Mouse (Mus musculus) gonadal fat pad, adult 2 months (tissue): ENCODE results near the gene Os9. TPM values are rescaled to one million over a fixed set of nuclear protein-coding genes. Genes with fewer than 3 reads are reported as not detected.

Experiments used
- DNase-seq: peaks from one replicate; pipeline ENCODE4 v3.0.0-alpha.2; 2012; ENCODE audit warnings: low read depth
- polyA plus RNA-seq: library from polyadenylated mRNA; depleted of rRNA; stranded (reverse); fragments of >200 nt; gene quantifications from 2 replicates; pipeline ENCODE4 v1.2.3, GENCODE M21; 2012

Os9 gene
- polyA plus RNA-seq, 1 experiment: 109 TPM

- DNase-seq: no peak
Observed at GRCm38 (mm10) chr10:127118470-127118869, 2.5 kb downstream of the Os9 start.

- DNase-seq: no peak
Observed at GRCm38 (mm10) chr10:127115068-127115467, 5.9 kb downstream of the Os9 start.

- no peak for DNase-seq
Observed at GRCm38 (mm10) chr10:127114408-127114807, 6.5 kb downstream of the Os9 start.

- DNase-seq: no peak
Observed at GRCm38 (mm10) chr10:127111001-127111887, 9.7 kb downstream of the Os9 start.

GRCm38 (mm10) chr10:127108262-127108583 is 12.7 kb downstream of the Os9 start:
- DNase-seq: no peak

GRCm38 (mm10) chr10:127107563-127108261 is 13.2 kb downstream of the Os9 start:
- DNase-seq: no peak

- no peak for DNase-seq
Observed at GRCm38 (mm10) chr10:127103631-127104030, 17.3 kb downstream of the Os9 start.

- DNase-seq: no peak
Observed at GRCm38 (mm10) chr10:127101151-127101550, 19.8 kb downstream of the Os9 start.

GRCm38 (mm10) chr10:127100414-127100813 is 20.5 kb downstream of the Os9 start:
- DNase-seq: no peak

- no peak for DNase-seq
Observed at GRCm38 (mm10) chr10:127099868-127100267, 21.1 kb downstream of the Os9 start.

GRCm38 (mm10) chr10:127099191-127099590 is 21.7 kb downstream of the Os9 start:
- no peak for DNase-seq

GRCm38 (mm10) chr10:127098514-127098913 is 22.4 kb downstream of the Os9 start:
- no peak for DNase-seq

- no peak for DNase-seq
Observed at GRCm38 (mm10) chr10:127094382-127094802, 26.5 kb downstream of the Os9 start.

- no peak for DNase-seq
Observed at GRCm38 (mm10) chr10:127092742-127093141, 28.2 kb downstream of the Os9 start.

- DNase-seq: no peak
Observed at GRCm38 (mm10) chr10:127091507-127092396, 29.2 kb downstream of the Os9 start.

- no peak for DNase-seq
Observed at GRCm38 (mm10) chr10:127090560-127091411, 30.1 kb downstream of the Os9 start.

GRCm38 (mm10) chr10:127085633-127086032 is 35.3 kb downstream of the Os9 start:
- no peak for DNase-seq

GRCm38 (mm10) chr10:127085052-127085451 is 35.9 kb downstream of the Os9 start:
- DNase-seq: no peak

GRCm38 (mm10) chr10:127083915-127084306 is 37.0 kb downstream of the Os9 start:
- DNase-seq: no peak

- DNase-seq: no peak
Observed at GRCm38 (mm10) chr10:127083292-127083914, 37.5 kb downstream of the Os9 start.
